In the genomic region with DNA sequence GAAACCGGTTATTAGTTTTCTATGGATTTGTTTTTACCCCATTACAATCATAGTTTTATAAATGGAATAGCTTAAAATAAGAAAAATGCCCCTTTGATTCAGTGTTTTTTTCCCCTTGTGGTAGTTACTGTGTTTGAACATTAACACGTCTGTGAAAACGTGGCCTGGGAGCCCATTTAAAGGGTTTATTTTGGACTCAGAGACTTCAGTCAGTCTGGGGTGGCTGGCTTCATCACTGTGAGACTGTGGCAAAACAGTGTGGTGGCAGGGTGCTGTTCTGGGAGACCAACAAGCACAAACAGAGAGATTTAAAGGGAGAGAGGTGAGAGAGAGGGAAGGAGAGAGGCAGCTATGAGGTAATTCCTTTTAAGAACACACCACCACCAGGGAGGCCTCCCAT, we compare ENCODE assay signal across 11 mouse cellular contexts.
"Had no signal": no experiment of that assay in that cellular context is flagged by ENCODE, and none has a peak within 500 bp of the region (broad histone marks: within the 10 kb centered on the region; RNA-seq: fewer than 3 reads in every experiment).

No protein-coding gene starts in this region.

- H3K4me3 ChIP-seq: hindbrain, embryonic 15.5 days; limb, embryonic 15.5 days; midbrain, embryonic 12.5 days; neural tube, embryonic 13.5 days had no signal

- H3K36me3 ChIP-seq: hindbrain, embryonic 15.5 days; limb, embryonic 15.5 days; midbrain, embryonic 12.5 days; neural tube, embryonic 13.5 days had no signal

- H3K27ac ChIP-seq: hindbrain, embryonic 15.5 days; limb, embryonic 15.5 days; midbrain, embryonic 12.5 days; neural tube, embryonic 13.5 days had no signal

- H3K27me3 ChIP-seq: hindbrain, embryonic 15.5 days; limb, embryonic 15.5 days; midbrain, embryonic 12.5 days; neural tube, embryonic 13.5 days had no signal

- ATAC-seq: intestine, embryonic 16.5 days; midbrain, embryonic 16.5 days had no signal

- H3K9ac ChIP-seq: hindbrain, embryonic 15.5 days; limb, embryonic 15.5 days; midbrain, embryonic 12.5 days; neural tube, embryonic 13.5 days had no signal

- H3K4me1 ChIP-seq: limb, embryonic 15.5 days; midbrain, embryonic 12.5 days; neural tube, embryonic 13.5 days had no signal

- H3K4me2 ChIP-seq: hindbrain, embryonic 15.5 days; limb, embryonic 15.5 days; midbrain, embryonic 12.5 days; neural tube, embryonic 13.5 days had no signal

- DNase-seq: layer of hippocampus, postnatal 36 days; lung, adult 18-20 months; right cerebral cortex, adult 18-20 months; right cerebral cortex, postnatal 25 days; thymus, postnatal 4 days had no signal

- H3K9me3 ChIP-seq: hindbrain, embryonic 15.5 days; limb, embryonic 15.5 days; midbrain, embryonic 12.5 days; neural tube, embryonic 13.5 days had no signal
